Mouse (Mus musculus): Measurements from ENCODE around the gene Fpgs. TPM values are rescaled to one million over a fixed set of nuclear protein-coding genes. Genes with fewer than 3 reads are reported as not detected.

Gene Fpgs
- polyA plus RNA-seq (2014; fragmentation: Illumina TruSeq; extraction: RNeasy Lipid Tissue Mini Kit (QIAGEN cat#74804); ENCODE audit: insufficient read depth, low read depth, low replicate concordance), result 11.3 TPM

DNA sequence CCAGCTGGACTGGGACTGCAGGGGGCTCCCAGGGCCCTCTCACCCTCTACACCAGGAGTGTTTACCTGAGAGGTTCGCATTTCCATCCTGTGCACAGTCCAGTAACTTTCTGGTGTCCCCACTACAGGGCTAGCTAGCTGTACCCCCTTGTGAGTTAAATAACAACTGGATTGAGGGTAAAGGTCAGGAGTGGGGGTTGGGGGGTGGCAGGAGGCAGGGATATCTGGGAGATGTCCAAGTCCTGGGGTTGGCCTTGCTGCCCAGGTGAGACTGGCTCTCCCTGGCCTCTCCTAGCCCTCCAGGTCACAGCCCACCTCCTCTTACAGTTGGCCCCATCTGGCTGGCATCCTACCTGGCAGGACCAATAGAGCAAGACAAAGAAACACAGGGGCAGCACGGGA lies at the start of gene Fpgs:
Fpgs (minus strand) TSS at position 125 of the 401 bp plus-strand sequence.

GRCm38 (mm10) chr2:32740916-32741272 lies 36.9 kb upstream of the Fpgs start, which contains the start of gene 6330409D20Rik:
TSS of gene 6330409D20Rik (minus strand) at chr2:32741016.

GRCm38 (mm10) chr2:32720681-32721229 lies 16.8 kb upstream of the Fpgs start, which contains the start of gene Sh2d3c:
TSS of gene Sh2d3c (plus strand) at chr2:32721055.

DNA sequence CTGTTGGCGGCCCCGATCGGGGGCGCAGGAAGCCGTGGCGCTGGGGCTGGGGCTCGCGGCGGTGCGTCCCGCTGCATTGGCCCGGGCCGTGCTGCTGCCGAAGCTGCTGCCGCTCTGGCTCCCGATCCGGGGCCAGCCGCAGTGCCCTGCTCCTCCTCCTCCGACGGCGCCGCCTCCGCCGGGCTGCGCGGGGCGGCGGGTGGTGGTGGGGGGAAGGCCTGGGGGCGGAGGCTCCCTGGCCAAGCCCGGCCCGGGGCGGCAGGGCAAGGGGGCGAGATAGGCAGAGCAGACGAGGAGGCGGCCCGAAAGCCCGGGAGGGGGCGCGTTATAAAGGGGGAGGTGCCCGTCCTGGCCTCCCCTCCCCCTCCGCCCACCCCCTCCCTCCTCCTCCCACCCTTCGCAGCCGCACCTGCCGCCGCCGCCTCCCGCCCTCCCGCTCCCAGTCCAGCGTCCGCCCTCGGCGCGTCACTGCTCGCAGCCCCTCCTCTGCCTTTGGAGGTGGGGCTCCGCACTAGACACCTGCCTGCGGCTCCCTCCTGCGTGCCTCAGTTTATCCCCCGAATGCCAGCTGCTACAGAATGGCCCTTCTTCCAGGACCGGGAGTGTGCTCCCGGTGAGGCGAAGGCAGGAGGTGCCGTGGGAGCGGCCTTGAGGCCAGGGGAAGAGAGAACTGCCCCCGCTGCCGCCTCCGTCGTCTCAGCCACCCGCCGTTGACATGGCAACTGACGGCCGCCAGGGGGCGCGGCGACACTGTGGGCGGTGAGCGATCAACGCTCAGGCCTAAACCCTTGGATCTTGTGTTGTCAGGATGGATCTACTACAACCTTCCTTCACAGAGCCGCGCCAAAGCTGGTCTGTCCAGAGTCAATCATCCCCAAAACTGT lies 9.2 kb upstream of the Fpgs start, which contains the start of gene Cdk9:
Cdk9 (minus strand) TSS at position 143 of the 884 bp plus-strand sequence.

GRCm38 (mm10) chr2:32646379-32647056 lies 57.4 kb downstream of the Fpgs start, which contains the start of gene Eng:
TSS of gene Eng (plus strand) at chr2:32646595.

Other genes with a start within 250 kb of the Fpgs start
- gene Fam102a, start 168.8 kb downstream of the Fpgs start, polyA plus RNA-seq (2014; fragmentation: Illumina TruSeq; extraction: RNeasy Lipid Tissue Mini Kit (QIAGEN cat#74804); ENCODE audit: insufficient read depth, low read depth, low replicate concordance), result 10.6 TPM
- gene Dpm2, start 133.3 kb downstream of the Fpgs start, polyA plus RNA-seq (2014; fragmentation: Illumina TruSeq; extraction: RNeasy Lipid Tissue Mini Kit (QIAGEN cat#74804); ENCODE audit: insufficient read depth, low read depth, low replicate concordance), result 67.1 TPM
- not detected for gene Pip5kl1, start 129.3 kb downstream of the Fpgs start, polyA plus RNA-seq (2014; fragmentation: Illumina TruSeq; extraction: RNeasy Lipid Tissue Mini Kit (QIAGEN cat#74804); ENCODE audit: insufficient read depth, low read depth, low replicate concordance)
- gene 9430097D07Rik, start 128.5 kb downstream of the Fpgs start, polyA plus RNA-seq (2014; fragmentation: Illumina TruSeq; extraction: RNeasy Lipid Tissue Mini Kit (QIAGEN cat#74804); ENCODE audit: insufficient read depth, low read depth, low replicate concordance), result not detected
- gene St6galnac4, start 117.0 kb downstream of the Fpgs start, polyA plus RNA-seq (2014; fragmentation: Illumina TruSeq; extraction: RNeasy Lipid Tissue Mini Kit (QIAGEN cat#74804); ENCODE audit: insufficient read depth, low read depth, low replicate concordance), result 13.3 TPM
- gene St6galnac6, start 104.4 kb downstream of the Fpgs start, polyA plus RNA-seq (2014; fragmentation: Illumina TruSeq; extraction: RNeasy Lipid Tissue Mini Kit (QIAGEN cat#74804); ENCODE audit: insufficient read depth, low read depth, low replicate concordance), result 21.6 TPM
- gene Ak1, start 82.4 kb downstream of the Fpgs start, polyA plus RNA-seq (2014; fragmentation: Illumina TruSeq; extraction: RNeasy Lipid Tissue Mini Kit (QIAGEN cat#74804); ENCODE audit: insufficient read depth, low read depth, low replicate concordance), result 24.5 TPM
- 182 TPM for gene Eng, start 57.5 kb downstream of the Fpgs start, polyA plus RNA-seq (2014; fragmentation: Illumina TruSeq; extraction: RNeasy Lipid Tissue Mini Kit (QIAGEN cat#74804); ENCODE audit: insufficient read depth, low read depth, low replicate concordance)
- gene Cdk9, start 8.9 kb upstream of the Fpgs start, polyA plus RNA-seq (2014; fragmentation: Illumina TruSeq; extraction: RNeasy Lipid Tissue Mini Kit (QIAGEN cat#74804); ENCODE audit: insufficient read depth, low read depth, low replicate concordance), result 69.8 TPM
- gene Sh2d3c, start 16.9 kb upstream of the Fpgs start, polyA plus RNA-seq (2014; fragmentation: Illumina TruSeq; extraction: RNeasy Lipid Tissue Mini Kit (QIAGEN cat#74804); ENCODE audit: insufficient read depth, low read depth, low replicate concordance), result 34.4 TPM
- 0.50 TPM for gene 6330409D20Rik, start 36.9 kb upstream of the Fpgs start, polyA plus RNA-seq (2014; fragmentation: Illumina TruSeq; extraction: RNeasy Lipid Tissue Mini Kit (QIAGEN cat#74804); ENCODE audit: insufficient read depth, low read depth, low replicate concordance)
- gene Tor2a, start 53.1 kb upstream of the Fpgs start, polyA plus RNA-seq (2014; fragmentation: Illumina TruSeq; extraction: RNeasy Lipid Tissue Mini Kit (QIAGEN cat#74804); ENCODE audit: insufficient read depth, low read depth, low replicate concordance), result 28.0 TPM
- 3.9 TPM for gene Ttc16, start 71.5 kb upstream of the Fpgs start, polyA plus RNA-seq (2014; fragmentation: Illumina TruSeq; extraction: RNeasy Lipid Tissue Mini Kit (QIAGEN cat#74804); ENCODE audit: insufficient read depth, low read depth, low replicate concordance)
- 4.9 TPM for gene Ptrh1, start 71.6 kb upstream of the Fpgs start, polyA plus RNA-seq (2014; fragmentation: Illumina TruSeq; extraction: RNeasy Lipid Tissue Mini Kit (QIAGEN cat#74804); ENCODE audit: insufficient read depth, low read depth, low replicate concordance)
- 3.9 TPM for gene Cfap157, start 80.3 kb upstream of the Fpgs start, polyA plus RNA-seq (2014; fragmentation: Illumina TruSeq; extraction: RNeasy Lipid Tissue Mini Kit (QIAGEN cat#74804); ENCODE audit: insufficient read depth, low read depth, low replicate concordance)
- 13.0 TPM for gene Stxbp1, start 143.1 kb upstream of the Fpgs start, polyA plus RNA-seq (2014; fragmentation: Illumina TruSeq; extraction: RNeasy Lipid Tissue Mini Kit (QIAGEN cat#74804); ENCODE audit: insufficient read depth, low read depth, low replicate concordance)
- 108 TPM for gene Fam129b, start 172.0 kb upstream of the Fpgs start, polyA plus RNA-seq (2014; fragmentation: Illumina TruSeq; extraction: RNeasy Lipid Tissue Mini Kit (QIAGEN cat#74804); ENCODE audit: insufficient read depth, low read depth, low replicate concordance)

Data from lung, adult 10 weeks (tissue).